Mouse (Mus musculus): ENCODE measurements around the gene Copz1.

- no peak for TF ChIP-seq POLR2A (IDR thresholded peaks at IDR 0.05; ENCODE audit: borderline replicate concordance, low read depth, low read length)
- no peak for TF ChIP-seq CTCF (IDR thresholded peaks at IDR 0.05; ENCODE audit: low read depth, low read length)
Measured at GRCm38 (mm10) chr15:103259989-103260388, 12.5 kb upstream of the Copz1 start.

Measured in bone marrow macrophage, adult 2 months (primary cell).